Mouse (Mus musculus): ENCODE data around the gene Ctu2. TPM values are rescaled to one million over a fixed set of nuclear protein-coding genes. Genes with fewer than 3 reads are reported as not detected.

Gene Ctu2
- polyA plus RNA-seq, 1 experiment from 2014 or later = 39.0 TPM

- Histone ChIP-seq H3K4me1 (ENCODE audit: control insufficient read depth, insufficient read depth, low read length) (peaks cover 54% of the 10 kb centered on the region), H3K36me3 (ENCODE audit: control insufficient read depth, insufficient read depth, low read length) (peaks cover 5% of the 10 kb centered on the region; the same call in 1 of the 2 replicates), H3K27me3 (ENCODE audit: control insufficient read depth, insufficient read depth, low read length) (no peaks in the 10 kb centered on the region), H3K27ac (ENCODE audit: low read depth, low read length) (peak overlapping the region; percentile 95), H3K9ac (ENCODE audit: low read depth, low read length) (peak overlapping the region; percentile 63), H3K9me3 (replicated peaks; ENCODE audit: control insufficient read depth, low read length) (no peaks in the 10 kb centered on the region), H3K4me2 (peak overlapping the region; percentile 24), H3K4me3 (ENCODE audit: low read depth, low read length) (no peak overlapping the region)
- 28% methylated on average over 6 of the region's 6 CpGs for WGBS (ENCODE audit: insufficient replicate concordance)
- peak; percentile 55 for ATAC-seq (replicated peaks; ENCODE audit: insufficient number of reproducible peaks, low FRiP score, low TSS enrichment)
Observed at GRCm38 (mm10) chr8:122517541-122518190, 41.7 kb downstream of the Ctu2 start.

GRCm38 (mm10) chr8:122520611-122521010, 44.7 kb downstream of the Ctu2 start:
- Histone ChIP-seq H3K36me3 (ENCODE audit: control insufficient read depth, insufficient read depth, low read length) (0 out of 2 replicates have a peak, but pooled peaks cover 3% of the 10 kb centered on the region), H3K4me3 (ENCODE audit: low read depth, low read length) (no peak overlapping the region), H3K27me3 (ENCODE audit: control insufficient read depth, insufficient read depth, low read length) (no peaks in the 10 kb centered on the region), H3K4me1 (ENCODE audit: control insufficient read depth, insufficient read depth, low read length) (peaks cover 77% of the 10 kb centered on the region), H3K9me3 (replicated peaks; ENCODE audit: control insufficient read depth, low read length) (no peaks in the 10 kb centered on the region), H3K4me2 (no peak overlapping the region), H3K27ac (ENCODE audit: low read depth, low read length) (peak overlapping the region; percentile 37), H3K9ac (ENCODE audit: low read depth, low read length) (no peak overlapping the region)
- 44% methylated on average over 11 of the region's 11 CpGs for WGBS (ENCODE audit: insufficient replicate concordance)
- ATAC-seq (replicated peaks; ENCODE audit: insufficient number of reproducible peaks, low FRiP score, low TSS enrichment) = no peak

- ATAC-seq (replicated peaks; ENCODE audit: insufficient number of reproducible peaks, low FRiP score, low TSS enrichment) = no peak
- Histone ChIP-seq H3K27ac (ENCODE audit: low read depth, low read length) (peak overlapping the region; percentile 63), H3K9ac (ENCODE audit: low read depth, low read length) (peak overlapping the region; percentile 67), H3K4me3 (ENCODE audit: low read depth, low read length) (peak overlapping the region; percentile 21), H3K4me2 (peak overlapping the region; percentile 55), H3K36me3 (ENCODE audit: control insufficient read depth, insufficient read depth, low read length) (0 out of 2 replicates have a peak, but pooled peaks cover 3% of the 10 kb centered on the region), H3K4me1 (ENCODE audit: control insufficient read depth, insufficient read depth, low read length) (peaks cover 87% of the 10 kb centered on the region), H3K9me3 (replicated peaks; ENCODE audit: control insufficient read depth, low read length) (no peaks in the 10 kb centered on the region), H3K27me3 (ENCODE audit: control insufficient read depth, insufficient read depth, low read length) (no peaks in the 10 kb centered on the region)
- WGBS (ENCODE audit: insufficient replicate concordance) = 38% methylated on average over 14 of the region's 14 CpGs
Observed at GRCm38 (mm10) chr8:122522796-122523651, 47.1 kb downstream of the Ctu2 start.

- Histone ChIP-seq H3K27ac (ENCODE audit: low read depth, low read length) (peak overlapping the region; percentile 63), H3K4me3 (ENCODE audit: low read depth, low read length) (peak overlapping the region; percentile 21; the same call in 1 of the 2 replicates), H3K9me3 (replicated peaks; ENCODE audit: control insufficient read depth, low read length) (no peaks in the 10 kb centered on the region), H3K4me1 (ENCODE audit: control insufficient read depth, insufficient read depth, low read length) (peaks cover 80% of the 10 kb centered on the region), H3K4me2 (peak overlapping the region; percentile 55), H3K9ac (ENCODE audit: low read depth, low read length) (peak overlapping the region; percentile 67), H3K27me3 (ENCODE audit: control insufficient read depth, insufficient read depth, low read length) (no peaks in the 10 kb centered on the region), H3K36me3 (ENCODE audit: control insufficient read depth, insufficient read depth, low read length) (0 out of 2 replicates have a peak, but pooled peaks cover 3% of the 10 kb centered on the region)
- WGBS (ENCODE audit: insufficient replicate concordance) = 19% methylated on average over 23 of the region's 23 CpGs
- ATAC-seq (replicated peaks; ENCODE audit: insufficient number of reproducible peaks, low FRiP score, low TSS enrichment) = no peak
Observed at GRCm38 (mm10) chr8:122523652-122524360, 47.9 kb downstream of the Ctu2 start.

- Histone ChIP-seq H3K27ac (ENCODE audit: low read depth, low read length) (peak overlapping the region; percentile 63; the same call in 1 of the 2 replicates), H3K9ac (ENCODE audit: low read depth, low read length) (peak overlapping the region; percentile 47), H3K4me1 (ENCODE audit: control insufficient read depth, insufficient read depth, low read length) (peaks cover 76% of the 10 kb centered on the region), H3K9me3 (replicated peaks; ENCODE audit: control insufficient read depth, low read length) (no peaks in the 10 kb centered on the region), H3K27me3 (ENCODE audit: control insufficient read depth, insufficient read depth, low read length) (no peaks in the 10 kb centered on the region), H3K4me2 (peak overlapping the region; percentile 55), H3K36me3 (ENCODE audit: control insufficient read depth, insufficient read depth, low read length) (peaks cover 6% of the 10 kb centered on the region; the same call in 1 of the 2 replicates), H3K4me3 (ENCODE audit: low read depth, low read length) (no peak overlapping the region)
- no peak for ATAC-seq (replicated peaks; ENCODE audit: insufficient number of reproducible peaks, low FRiP score, low TSS enrichment)
- WGBS (ENCODE audit: insufficient replicate concordance) = 74% methylated on average over 6 of the region's 6 CpGs
Observed at GRCm38 (mm10) chr8:122524506-122524905, 48.6 kb downstream of the Ctu2 start.

GRCm38 (mm10) chr8:122525004-122525403, 49.1 kb downstream of the Ctu2 start:
- Histone ChIP-seq H3K4me3 (ENCODE audit: low read depth, low read length) (no peak overlapping the region), H3K27me3 (ENCODE audit: control insufficient read depth, insufficient read depth, low read length) (no peaks in the 10 kb centered on the region), H3K4me1 (ENCODE audit: control insufficient read depth, insufficient read depth, low read length) (peaks cover 72% of the 10 kb centered on the region), H3K9ac (ENCODE audit: low read depth, low read length) (no peak overlapping the region; the same call in 1 of the 2 replicates), H3K4me2 (peak overlapping the region; percentile 55), H3K9me3 (replicated peaks; ENCODE audit: control insufficient read depth, low read length) (no peaks in the 10 kb centered on the region), H3K27ac (ENCODE audit: low read depth, low read length) (peak overlapping the region; percentile 90), H3K36me3 (ENCODE audit: control insufficient read depth, insufficient read depth, low read length) (peaks cover 6% of the 10 kb centered on the region; the same call in 1 of the 2 replicates)
- ATAC-seq (replicated peaks; ENCODE audit: insufficient number of reproducible peaks, low FRiP score, low TSS enrichment) = peak; percentile 62; the same call in 1 of the 2 replicates
- WGBS (ENCODE audit: insufficient replicate concordance) = 60% methylated on average over 6 of the region's 6 CpGs

- H3K9ac ChIP-seq (ENCODE audit: low read depth, low read length) = peak overlapping the region; percentile 58
- H3K9me3 ChIP-seq (replicated peaks; ENCODE audit: control insufficient read depth, low read length) = no peaks in the 10 kb centered on the region
- H3K27me3 ChIP-seq (ENCODE audit: control insufficient read depth, insufficient read depth, low read length) = no peaks in the 10 kb centered on the region
- H3K27ac ChIP-seq (ENCODE audit: low read depth, low read length) = peak overlapping the region; percentile 90
- H3K4me1 ChIP-seq (ENCODE audit: control insufficient read depth, insufficient read depth, low read length) = peaks cover 70% of the 10 kb centered on the region
- no peak for ATAC-seq (replicated peaks; ENCODE audit: insufficient number of reproducible peaks, low FRiP score, low TSS enrichment)
- no peak overlapping the region for H3K4me3 ChIP-seq (ENCODE audit: low read depth, low read length)
- peaks cover 6% of the 10 kb centered on the region; the same call in 1 of the 2 replicates for H3K36me3 ChIP-seq (ENCODE audit: control insufficient read depth, insufficient read depth, low read length)
- H3K4me2 ChIP-seq = peak overlapping the region; percentile 46
- 48% methylated on average over 3 of the region's 3 CpGs for WGBS (ENCODE audit: insufficient replicate concordance)
Observed at GRCm38 (mm10) chr8:122526084-122526483, 50.1 kb downstream of the Ctu2 start.

All from heart, embryonic 11.5 days (tissue).